ENCODE assay signal across 9 mouse cellular contexts in the genomic region with DNA sequence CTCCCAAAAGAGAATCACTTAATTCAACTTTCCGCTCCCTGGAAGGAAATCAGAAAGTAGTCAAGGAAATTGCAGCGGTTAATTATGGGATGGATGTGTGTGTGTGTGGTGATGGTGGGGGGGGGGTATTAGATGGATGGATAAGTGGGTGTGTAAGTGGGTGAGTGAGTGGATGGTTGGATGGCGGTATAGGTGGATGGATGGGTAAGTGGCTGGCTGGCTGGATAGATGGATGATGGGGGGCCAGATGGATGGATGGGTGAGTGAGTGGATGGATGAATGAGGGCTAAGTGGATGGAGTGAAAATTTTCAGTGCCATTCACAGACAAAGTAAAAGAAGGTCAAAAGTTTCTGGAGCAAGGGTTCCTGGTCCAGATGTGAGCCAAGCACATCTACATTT. TPM values are rescaled to one million over a fixed set of nuclear protein-coding genes. Genes with fewer than 3 reads are reported as not detected.
A peak's percentile ranks its signal among the peaks of the same experiment; 100 is the strongest.
DNase-seq lines count a peak whose midpoint lies in the region; ATAC-seq and TF ChIP-seq lines count a peak whose summit lies in the region.
"Had no signal": no experiment of that assay in that cellular context is flagged by ENCODE, and none has a peak within 500 bp of the region (broad histone marks: within the 10 kb centered on the region; RNA-seq: fewer than 3 reads in every experiment).

No protein-coding gene starts in this region.

- H3K9me3 ChIP-seq in lung, postnatal 0 days (ENCODE audit: low read length): no peaks in the 10 kb centered on the region
- H3K9me3 ChIP-seq in forebrain, embryonic 12.5 days: no peaks in the 10 kb centered on the region
- H3K9me3 ChIP-seq in limb, embryonic 12.5 days: no peaks in the 10 kb centered on the region

- H3K36me3 ChIP-seq in lung, postnatal 0 days (ENCODE audit: insufficient read depth, low read length): no peaks in the 10 kb centered on the region
- H3K36me3 ChIP-seq in forebrain, embryonic 12.5 days (replicated peaks): no peaks in the 10 kb centered on the region; the same call in 1 of the 2 replicates
- H3K36me3 ChIP-seq in limb, embryonic 12.5 days: no peaks in the 10 kb centered on the region; the same call in 1 of the 2 replicates

- no peak for TF ChIP-seq EP300 in lung, postnatal 0 days (IDR thresholded peaks at IDR 0.05)

- no peak for ATAC-seq in lung, postnatal 0 days
- ATAC-seq in forebrain, embryonic 12.5 days (ENCODE audit: low FRiP score): no peak
- ATAC-seq in limb, embryonic 12.5 days (ENCODE audit: insufficient number of reproducible peaks, insufficient read depth, low FRiP score, low TSS enrichment, low read depth): no peak
- no peak for ATAC-seq in erythroid progenitor cell, adult 5-6 weeks (replicated peaks; ENCODE audit: low FRiP score, poor library complexity, severe bottlenecking)

- no peaks in the 10 kb centered on the region for H3K27me3 ChIP-seq in lung, postnatal 0 days (replicated peaks; ENCODE audit: insufficient read depth, low read length)
- peaks cover 9% of the 10 kb centered on the region; the same call in 1 of the 2 replicates for H3K27me3 ChIP-seq in forebrain, embryonic 12.5 days
- H3K27me3 ChIP-seq in limb, embryonic 12.5 days: no peaks in the 10 kb centered on the region

- peak overlapping the region; percentile 74 for H3K4me3 ChIP-seq in lung, postnatal 0 days (ENCODE audit: low read depth, low read length)
- H3K4me3 ChIP-seq in forebrain, embryonic 12.5 days (replicated peaks): peak overlapping the region; percentile 64
- H3K4me3 ChIP-seq in limb, embryonic 12.5 days (replicated peaks): peak overlapping the region; percentile 75
- peak overlapping the region; percentile 58 for H3K4me3 ChIP-seq in olfactory bulb, adult 2 months (ENCODE audit: insufficient read depth, low read depth, low read length)

- peaks cover 9% of the 10 kb centered on the region; the same call in 1 of the 2 replicates for H3K4me1 ChIP-seq in lung, postnatal 0 days (ENCODE audit: insufficient read depth, low read depth, low read length)
- peaks cover 18% of the 10 kb centered on the region for H3K4me1 ChIP-seq in forebrain, embryonic 12.5 days
- peaks cover 57% of the 10 kb centered on the region for H3K4me1 ChIP-seq in limb, embryonic 12.5 days (replicated peaks)
- peaks cover 22% of the 10 kb centered on the region for H3K4me1 ChIP-seq in olfactory bulb, adult 2 months (ENCODE audit: control insufficient read depth, insufficient read depth, low read length)

- no peak for TF ChIP-seq POLR2A in olfactory bulb, adult 2 months (IDR thresholded peaks at IDR 0.05; ENCODE audit: insufficient read depth, low read depth, low read length)

- DNase-seq in lung, postnatal 0 days (ENCODE audit: low spot score): no peak
- no peak for DNase-seq in lung, postnatal 10 days
- no peak for DNase-seq in ovary, postnatal 36 days (ENCODE audit: low spot score)
- no peak for DNase-seq in cerebellum, adult 8-10 months

- WGBS in lung, postnatal 0 days: 34% methylated on average over 3 of the region's 3 CpGs
- 49% methylated on average over 3 of the region's 3 CpGs for WGBS in forebrain, embryonic 12.5 days
- 51% methylated on average over 3 of the region's 3 CpGs for WGBS in limb, embryonic 12.5 days
- WGBS in olfactory bulb, adult 2 months: 32% methylated on average over 3 of the region's 3 CpGs

- peak overlapping the region; percentile 81 for H3K4me2 ChIP-seq in lung, postnatal 0 days (replicated peaks; ENCODE audit: low read depth, low read length)
- H3K4me2 ChIP-seq in forebrain, embryonic 12.5 days: peak overlapping the region; percentile 86
- H3K4me2 ChIP-seq in limb, embryonic 12.5 days: peak overlapping the region; percentile 75

- TF ChIP-seq CTCF in lung, postnatal 0 days (IDR thresholded peaks at IDR 0.05): no peak
- TF ChIP-seq CTCF in olfactory bulb, adult 2 months (IDR thresholded peaks at IDR 0.05; ENCODE audit: insufficient read depth, low read depth, low read length): no peak

- peak overlapping the region; percentile 78 for H3K27ac ChIP-seq in lung, postnatal 0 days (ENCODE audit: low read length)
- no peak overlapping the region for H3K27ac ChIP-seq in forebrain, embryonic 12.5 days
- H3K27ac ChIP-seq in limb, embryonic 12.5 days: peak overlapping the region; percentile 90
- H3K27ac ChIP-seq in olfactory bulb, adult 2 months (ENCODE audit: insufficient read depth, low read depth, low read length): no peak overlapping the region

- peak overlapping the region; percentile 76 for H3K9ac ChIP-seq in lung, postnatal 0 days (replicated peaks; ENCODE audit: low read depth)
- peak overlapping the region; percentile 68 for H3K9ac ChIP-seq in forebrain, embryonic 12.5 days
- H3K9ac ChIP-seq in limb, embryonic 12.5 days (replicated peaks): peak overlapping the region; percentile 85

RNA-seq across cellular contexts. Expression of gene Plod1, which starts 0.5 kb away (rescaled TPM):
- polyA plus RNA-seq in lung, postnatal 0 days (2015; fragmentation: Nextera tagmentation; extraction: Ambion mirVana): 40.8 and 43.2 TPM in 2 replicates
- polyA plus RNA-seq in forebrain, embryonic 12.5 days (2016; fragmentation: Nextera tagmentation; extraction: Ambion mirVana): 21.6 and 24.9 TPM in 2 replicates
- 51.2 and 56.3 TPM in 2 replicates for polyA plus RNA-seq in limb, embryonic 12.5 days (2016; fragmentation: Nextera tagmentation; extraction: Ambion mirVana)
- not detected in 2 replicates for polyA plus RNA-seq in olfactory bulb, adult 2 months (2012; ENCODE audit: insufficient read depth, insufficient read length, low replicate concordance, missing spikeins)
- total RNA-seq in erythroid progenitor cell, adult 5-6 weeks (2015; ENCODE audit: low replicate concordance): 3.6 and 5.9 TPM in 2 replicates
- total RNA-seq in erythroid progenitor cell, adult 5-6 weeks (2017; ENCODE audit: low replicate concordance): 4.8 and 5.5 TPM in 2 replicates

RNA-seq across cellular contexts. Expression of gene 2510039O18Rik, which starts 3.7 kb away (rescaled TPM):
- polyA plus RNA-seq in lung, postnatal 0 days (2015; fragmentation: Nextera tagmentation; extraction: Ambion mirVana): 16.4 and 16.5 TPM in 2 replicates
- 16.3 and 16.6 TPM in 2 replicates for polyA plus RNA-seq in forebrain, embryonic 12.5 days (2016; fragmentation: Nextera tagmentation; extraction: Ambion mirVana)
- 23.5 and 26.0 TPM in 2 replicates for polyA plus RNA-seq in limb, embryonic 12.5 days (2016; fragmentation: Nextera tagmentation; extraction: Ambion mirVana)
- not detected in 2 replicates for polyA plus RNA-seq in olfactory bulb, adult 2 months (2012; ENCODE audit: insufficient read depth, insufficient read length, low replicate concordance, missing spikeins)
- 19.3 and 20.5 TPM in 2 replicates for total RNA-seq in erythroid progenitor cell, adult 5-6 weeks (2015; ENCODE audit: low replicate concordance)
- 17.7 and 18.9 TPM in 2 replicates for total RNA-seq in erythroid progenitor cell, adult 5-6 weeks (2017; ENCODE audit: low replicate concordance)

RNA-seq across cellular contexts. Expression of gene Mfn2, which starts 32.5 kb away (rescaled TPM):
- 19.7 and 22.5 TPM in 2 replicates for polyA plus RNA-seq in lung, postnatal 0 days (2015; fragmentation: Nextera tagmentation; extraction: Ambion mirVana)
- 61.2 and 63.1 TPM in 2 replicates for polyA plus RNA-seq in forebrain, embryonic 12.5 days (2016; fragmentation: Nextera tagmentation; extraction: Ambion mirVana)
- 32.3 and 32.5 TPM in 2 replicates for polyA plus RNA-seq in limb, embryonic 12.5 days (2016; fragmentation: Nextera tagmentation; extraction: Ambion mirVana)
- polyA plus RNA-seq in olfactory bulb, adult 2 months (2012; ENCODE audit: insufficient read depth, insufficient read length, low replicate concordance, missing spikeins): not detected in 2 replicates
- 15.1 and 18.0 TPM in 2 replicates for total RNA-seq in erythroid progenitor cell, adult 5-6 weeks (2015; ENCODE audit: low replicate concordance)
- 6.8 and 17.8 TPM in 2 replicates for total RNA-seq in erythroid progenitor cell, adult 5-6 weeks (2017; ENCODE audit: low replicate concordance)

RNA-seq across cellular contexts. Expression of gene Nppb, which starts 48.6 kb away (rescaled TPM):
- polyA plus RNA-seq in lung, postnatal 0 days (2015; fragmentation: Nextera tagmentation; extraction: Ambion mirVana): not detected in 2 replicates
- polyA plus RNA-seq in forebrain, embryonic 12.5 days (2016; fragmentation: Nextera tagmentation; extraction: Ambion mirVana): not detected in 2 replicates
- polyA plus RNA-seq in limb, embryonic 12.5 days (2016; fragmentation: Nextera tagmentation; extraction: Ambion mirVana): 0.28 TPM in 1 of 2 replicates, not detected in the other
- polyA plus RNA-seq in olfactory bulb, adult 2 months (2012; ENCODE audit: insufficient read depth, insufficient read length, low replicate concordance, missing spikeins): not detected in 2 replicates
- total RNA-seq in erythroid progenitor cell, adult 5-6 weeks (2015; ENCODE audit: low replicate concordance): not detected in 2 replicates
- total RNA-seq in erythroid progenitor cell, adult 5-6 weeks (2017; ENCODE audit: low replicate concordance): not detected in 2 replicates
- total RNA-seq: hematopoietic stem cell, adult 5-6 weeks had no signal

Comparison
In these comparisons a context has a peak if more than half of its experiments do, and no peak if none do; other contexts are left out.
1. H3K27ac ChIP-seq: peak in lung, postnatal 0 days (single experiment) and limb, embryonic 12.5 days (single experiment); none in forebrain, embryonic 12.5 days (single experiment) and olfactory bulb, adult 2 months (single experiment).
2. RNA of gene Plod1, which starts 0.5 kb away (polyA plus RNA-seq): 51.2 to 56.3 TPM in limb, embryonic 12.5 days, 40.8 to 43.2 TPM in lung, postnatal 0 days and 21.6 to 24.9 TPM in forebrain, embryonic 12.5 days; not detected in olfactory bulb, adult 2 months; every median in the first group is over 10 times any median in the second.
3. Peak in every context shown above with its lines, with median percentiles within 50 percentile points of each other: H3K4me2 ChIP-seq, H3K4me3 ChIP-seq and H3K9ac ChIP-seq.